Mouse (Mus musculus) mesoderm, embryonic 11.5 days (tissue): Measurements from ENCODE around the gene Gm5617.
A peak's percentile ranks its signal among the peaks of the same experiment; 100 is the strongest.
"Not testable (repeated sequence)": the region's sequence is repeated elsewhere in the genome, so short reads cannot be mapped to it uniquely, and the experiment has no call there.

Experiments
- DNase-seq: peaks from one replicate; pipeline ENCODE4 v3.0.0-alpha.2; 2012; ENCODE audit warnings: low read depth, low spot score

Gene Gm5617

DNA sequence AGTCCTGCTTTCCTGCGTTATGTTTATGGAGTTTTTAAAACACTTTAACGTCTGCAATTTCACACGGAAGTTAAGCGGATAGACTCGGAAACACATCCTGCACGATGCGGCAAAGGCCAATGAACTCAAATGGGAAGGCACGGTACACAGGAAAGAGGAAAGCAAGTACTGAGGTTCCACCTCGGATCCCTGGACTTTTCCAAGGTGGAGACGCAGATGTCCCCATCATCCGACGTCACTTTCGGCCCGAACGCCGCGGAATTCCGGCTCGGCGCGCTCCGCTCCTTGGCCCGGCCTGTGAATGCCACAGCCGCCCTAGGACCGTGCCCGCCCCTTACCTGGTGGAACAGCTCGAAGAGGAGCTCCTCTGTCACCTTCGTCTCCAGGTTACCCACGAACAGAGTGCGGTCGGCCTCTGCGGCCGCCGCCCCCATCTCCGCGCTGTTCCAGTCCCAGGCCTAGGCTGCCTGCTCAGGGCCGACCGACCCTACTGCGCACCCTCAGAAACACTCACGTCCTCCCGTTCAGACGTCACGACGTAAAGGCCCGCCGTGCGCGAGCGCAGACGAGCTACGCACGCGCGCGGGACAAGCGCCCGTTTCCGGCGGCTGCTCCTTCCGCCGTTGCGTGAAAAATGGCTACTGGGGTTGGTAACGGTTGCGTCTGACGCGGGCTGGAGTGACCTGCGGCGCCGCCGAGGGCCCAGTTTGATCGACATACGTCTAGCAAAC lies at the start of gene Gm5617, which contains the start of gene Rbm7:
Gene Gm5617 (plus strand): TSS at position 626 of the 731 bp plus-strand sequence.
Gene Rbm7 (minus strand): TSS at position 483 of the 731 bp plus-strand sequence.
- peak; percentile 96 for DNase-seq

DNA sequence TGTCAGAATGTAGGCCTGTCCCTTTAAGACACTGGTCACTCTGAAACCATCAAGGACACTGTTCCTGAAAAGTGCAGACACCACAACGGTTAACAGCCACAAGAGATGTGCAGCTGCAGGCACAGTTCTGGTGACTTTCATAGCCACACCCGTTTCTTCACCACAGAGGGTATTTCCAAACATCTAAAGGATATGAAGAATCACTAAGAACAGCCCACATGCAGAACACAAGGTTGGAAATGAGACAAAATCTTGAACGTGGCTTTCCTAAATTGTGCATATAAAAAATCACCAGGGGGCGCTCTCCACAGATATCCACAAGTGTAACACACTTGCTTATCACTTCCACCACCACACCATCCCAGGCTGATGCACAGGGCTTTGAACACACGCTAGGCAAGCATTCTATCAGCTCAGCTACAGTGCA lies 47.4 kb upstream of the Gm5617 start:
- DNase-seq: peak; percentile 45

DNA sequence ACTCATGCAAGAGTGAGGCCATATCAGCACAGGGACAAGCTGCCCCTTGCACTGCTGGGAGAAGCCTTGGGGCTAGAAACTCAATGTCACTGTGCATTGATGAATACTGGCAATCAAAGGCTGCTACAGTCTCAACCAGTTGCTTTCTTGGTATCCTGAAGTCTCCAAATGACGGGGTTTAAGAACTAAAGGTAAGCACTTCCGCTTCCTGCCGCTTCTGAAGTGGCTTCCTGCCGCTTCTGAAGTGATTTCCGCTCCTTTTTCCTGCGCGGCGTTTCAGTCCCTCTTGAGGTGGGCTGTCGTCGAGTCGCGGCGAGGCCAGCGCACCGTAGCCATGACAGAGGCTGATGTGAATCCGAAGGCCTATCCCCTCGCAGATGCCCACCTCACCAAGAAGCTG lies 45.2 kb upstream of the Gm5617 start:
- no peak for DNase-seq

DNA sequence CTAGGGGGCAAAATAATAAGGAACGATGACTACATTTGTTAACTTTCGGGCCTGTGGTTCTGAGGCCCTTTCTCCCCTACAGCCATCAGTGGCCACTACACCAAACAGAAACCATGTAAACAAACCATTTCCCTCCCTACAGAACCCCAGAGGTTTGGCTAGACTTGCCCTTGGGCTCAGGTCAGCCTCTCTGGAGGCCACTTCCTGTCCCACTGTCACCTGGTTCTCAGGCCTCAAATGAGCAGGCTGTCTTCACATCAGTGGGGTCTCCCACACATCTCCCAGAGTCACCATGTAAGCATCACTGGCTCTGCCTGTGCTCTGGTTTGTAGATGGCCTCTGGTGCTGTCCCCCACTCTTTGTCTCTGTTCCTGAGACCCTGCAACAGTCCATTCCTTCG lies 39.3 kb upstream of the Gm5617 start:
- DNase-seq: no peak

DNA sequence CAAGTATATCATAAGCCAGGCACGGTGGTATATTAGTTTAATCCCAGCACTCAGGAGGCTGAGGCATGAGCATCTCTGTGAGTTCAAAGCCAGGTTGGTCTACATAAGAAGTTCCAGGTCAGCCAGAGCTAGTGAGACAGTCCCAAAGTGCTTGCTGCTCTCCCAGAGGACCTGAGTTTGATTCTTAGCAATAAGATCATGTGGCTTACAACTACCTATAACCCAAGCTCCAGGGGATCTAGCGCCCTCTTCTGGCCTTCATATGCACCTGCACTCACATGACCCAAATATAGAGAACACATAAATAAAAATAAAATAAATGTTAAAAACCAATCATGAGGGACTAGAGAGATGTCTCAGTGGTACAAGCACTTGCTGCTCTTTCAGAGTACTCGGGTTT lies 36.4 kb upstream of the Gm5617 start:
- DNase-seq: no peak

DNA sequence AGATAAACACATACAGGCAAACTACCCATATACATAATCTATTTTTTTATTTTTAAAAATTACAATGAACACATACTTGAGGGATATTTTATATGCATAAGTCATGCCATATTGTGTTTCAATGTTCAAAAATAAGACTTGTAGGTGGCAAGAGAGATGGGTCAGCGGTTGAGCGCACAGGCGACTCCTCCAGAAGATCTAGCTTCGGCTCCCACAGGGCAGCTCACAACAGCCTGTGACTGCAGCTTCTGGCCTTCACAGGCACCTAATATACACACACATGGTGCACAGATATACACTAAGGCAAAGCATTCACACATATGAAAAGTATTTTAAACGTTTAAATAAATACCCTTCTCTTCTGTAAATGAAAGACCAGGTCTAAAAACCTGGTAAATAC lies 35.9 kb upstream of the Gm5617 start:
- no peak for DNase-seq

DNA sequence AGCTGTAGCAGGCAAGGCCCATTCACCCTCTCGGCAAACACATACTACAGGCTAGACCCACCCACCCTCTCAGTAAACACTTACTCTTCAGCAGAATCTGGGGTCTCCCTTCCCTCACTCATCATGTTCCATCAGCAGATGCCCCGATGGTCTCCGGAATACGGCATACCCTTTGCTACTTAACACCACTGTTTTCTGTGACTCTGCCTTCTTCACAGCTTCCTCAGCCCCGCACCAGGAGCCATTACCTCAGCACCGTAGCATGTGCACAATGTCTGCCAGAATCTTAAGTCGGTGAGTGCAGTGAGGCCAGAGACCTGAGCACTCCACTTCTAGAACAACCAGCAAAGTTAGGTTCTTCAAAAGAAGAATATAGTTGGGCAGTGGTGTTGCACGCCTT lies 34.5 kb upstream of the Gm5617 start:
- no peak for DNase-seq

DNA sequence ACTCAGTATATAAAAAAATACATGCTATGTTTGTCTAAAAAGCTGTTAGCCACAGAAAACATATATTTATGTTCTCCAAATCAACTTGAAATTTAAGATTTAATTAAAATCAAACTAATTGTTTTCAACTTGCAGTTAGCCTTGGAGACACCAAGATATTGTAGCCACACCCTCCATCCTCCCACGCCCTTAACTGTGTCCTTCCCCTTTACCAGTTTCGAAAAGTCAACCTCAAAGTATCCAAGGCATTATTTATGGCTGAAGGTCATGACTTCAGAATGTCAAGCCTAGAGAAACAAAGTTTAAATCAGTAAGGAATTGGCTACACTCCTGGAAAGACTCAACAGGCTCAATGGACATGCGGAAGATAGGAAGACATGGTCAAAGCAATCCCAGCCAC lies 33.7 kb upstream of the Gm5617 start:
- DNase-seq: peak; percentile 7

DNA sequence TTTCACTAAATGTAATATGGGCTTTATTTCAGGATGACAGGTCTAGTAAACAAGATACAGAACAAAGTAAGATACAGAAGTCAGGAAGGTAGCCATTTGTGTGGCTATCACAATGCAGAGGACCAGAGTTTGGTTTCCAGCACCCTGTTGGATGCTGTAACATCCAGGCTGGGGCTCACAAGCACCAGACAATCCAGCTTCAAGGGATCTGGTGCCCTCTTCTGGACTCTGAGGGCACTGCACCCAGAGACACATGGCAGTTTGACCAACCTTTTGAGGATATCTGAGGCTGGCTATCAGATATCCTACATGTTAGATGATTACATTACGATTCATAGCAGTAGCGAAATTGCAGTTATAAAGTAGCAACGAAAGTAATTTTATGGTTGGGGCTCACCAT lies 29.6 kb upstream of the Gm5617 start:
- DNase-seq: peak; percentile 13

DNA sequence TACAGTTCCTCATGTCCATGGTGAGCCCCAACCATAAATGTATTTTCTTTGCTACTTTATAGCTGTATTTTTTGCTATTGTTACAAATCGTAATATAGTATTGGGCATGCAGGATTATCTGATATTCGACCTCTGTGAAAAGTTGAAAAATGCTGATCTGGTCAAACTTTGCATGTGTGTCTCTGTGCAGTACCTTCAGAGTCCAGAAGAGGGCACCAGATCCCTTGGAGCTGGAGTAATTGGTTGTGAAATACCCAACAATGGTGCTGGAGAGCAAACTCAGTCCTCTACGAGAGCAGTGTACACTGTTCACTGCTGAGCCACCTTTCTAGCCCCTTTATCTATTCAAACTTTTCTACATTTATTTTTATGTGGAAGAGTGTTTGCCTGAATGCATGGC lies 28.4 kb upstream of the Gm5617 start:
- DNase-seq: peak; percentile 61

DNA sequence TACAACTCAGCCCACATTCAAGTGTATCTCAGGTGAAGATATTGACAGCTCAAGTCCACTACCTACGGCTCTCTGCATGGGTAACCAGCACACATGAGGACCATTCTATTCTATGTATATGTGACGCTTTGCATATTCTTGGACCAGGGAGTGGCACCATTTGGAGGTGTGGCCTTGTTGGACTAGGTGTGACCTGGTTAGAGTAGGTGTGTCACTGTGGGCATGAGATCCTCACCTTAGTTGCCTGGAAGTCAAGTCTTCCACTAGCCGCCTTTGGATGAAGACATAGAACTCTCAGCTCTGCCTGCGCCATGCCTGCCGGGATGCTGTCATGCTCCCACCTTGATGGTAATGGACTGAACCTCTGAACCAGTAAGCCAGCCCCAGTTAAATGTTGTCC lies 27.8 kb upstream of the Gm5617 start:
- DNase-seq: not testable (repeated sequence)

DNA sequence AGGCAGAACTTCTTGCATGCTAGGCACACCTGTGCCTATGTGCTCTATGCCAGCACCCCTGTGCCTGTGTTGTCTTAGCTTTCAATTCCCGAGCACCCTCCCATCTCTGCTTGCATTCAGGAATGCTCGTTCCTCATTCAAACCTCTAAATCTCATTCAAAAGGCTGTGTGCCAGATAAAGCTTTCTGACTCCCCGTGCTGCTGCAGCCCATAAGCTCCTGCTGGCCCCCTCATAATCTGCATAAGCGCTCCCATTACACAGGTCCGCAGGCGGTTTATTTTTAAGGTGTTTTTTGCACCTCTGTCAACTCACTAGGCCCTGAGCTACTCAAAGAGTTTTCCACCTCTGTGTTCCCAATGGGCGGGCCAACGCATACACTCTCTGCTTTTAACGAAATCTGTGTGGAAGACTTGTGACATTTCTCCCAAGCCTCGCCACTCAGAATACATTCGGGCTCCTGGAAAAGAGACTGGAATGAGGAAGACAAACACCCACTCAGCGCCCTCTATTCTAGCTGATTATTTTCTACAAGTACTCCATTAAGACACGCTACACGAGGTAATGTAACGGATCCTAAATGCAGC lies 22.7 kb upstream of the Gm5617 start:
- DNase-seq: no peak

DNA sequence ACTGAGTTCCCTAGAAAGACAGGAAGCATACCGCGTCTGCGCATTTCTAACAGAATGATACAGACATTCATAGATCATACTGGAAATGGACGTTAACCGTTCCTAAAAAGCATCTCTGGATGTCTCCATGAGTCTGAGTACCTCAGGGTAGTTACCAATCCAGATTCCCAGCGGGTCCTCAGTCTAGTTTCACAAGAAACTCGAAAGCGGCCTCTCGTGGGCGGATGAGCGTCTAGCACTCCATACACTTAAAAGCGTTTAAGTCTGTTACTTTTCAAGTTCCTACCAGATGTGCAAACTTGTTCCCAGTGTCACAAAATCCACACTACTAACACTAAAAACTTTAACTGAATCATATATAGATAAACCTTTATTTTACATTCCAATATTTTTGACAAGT lies 22.1 kb upstream of the Gm5617 start:
- DNase-seq: no peak

DNA sequence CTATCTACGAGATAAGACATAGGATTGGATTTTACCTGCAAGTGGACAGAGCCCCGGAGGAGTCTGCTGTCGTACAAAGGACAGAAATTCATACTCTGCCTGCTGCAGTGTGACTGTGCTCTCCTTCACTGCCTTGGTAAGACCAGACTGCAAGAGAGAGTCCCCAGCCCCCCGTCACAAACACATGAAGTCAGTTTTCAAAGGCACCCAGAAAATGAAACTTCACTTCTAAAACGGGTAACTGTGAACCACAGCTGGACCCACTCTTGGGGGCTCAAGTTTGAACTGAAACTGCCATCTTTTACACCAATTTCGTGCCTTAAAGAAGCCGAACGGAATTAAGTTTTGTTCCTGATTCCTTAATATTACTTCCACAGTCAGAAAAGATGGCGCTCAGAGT lies 20.9 kb upstream of the Gm5617 start:
- no peak for DNase-seq

DNA sequence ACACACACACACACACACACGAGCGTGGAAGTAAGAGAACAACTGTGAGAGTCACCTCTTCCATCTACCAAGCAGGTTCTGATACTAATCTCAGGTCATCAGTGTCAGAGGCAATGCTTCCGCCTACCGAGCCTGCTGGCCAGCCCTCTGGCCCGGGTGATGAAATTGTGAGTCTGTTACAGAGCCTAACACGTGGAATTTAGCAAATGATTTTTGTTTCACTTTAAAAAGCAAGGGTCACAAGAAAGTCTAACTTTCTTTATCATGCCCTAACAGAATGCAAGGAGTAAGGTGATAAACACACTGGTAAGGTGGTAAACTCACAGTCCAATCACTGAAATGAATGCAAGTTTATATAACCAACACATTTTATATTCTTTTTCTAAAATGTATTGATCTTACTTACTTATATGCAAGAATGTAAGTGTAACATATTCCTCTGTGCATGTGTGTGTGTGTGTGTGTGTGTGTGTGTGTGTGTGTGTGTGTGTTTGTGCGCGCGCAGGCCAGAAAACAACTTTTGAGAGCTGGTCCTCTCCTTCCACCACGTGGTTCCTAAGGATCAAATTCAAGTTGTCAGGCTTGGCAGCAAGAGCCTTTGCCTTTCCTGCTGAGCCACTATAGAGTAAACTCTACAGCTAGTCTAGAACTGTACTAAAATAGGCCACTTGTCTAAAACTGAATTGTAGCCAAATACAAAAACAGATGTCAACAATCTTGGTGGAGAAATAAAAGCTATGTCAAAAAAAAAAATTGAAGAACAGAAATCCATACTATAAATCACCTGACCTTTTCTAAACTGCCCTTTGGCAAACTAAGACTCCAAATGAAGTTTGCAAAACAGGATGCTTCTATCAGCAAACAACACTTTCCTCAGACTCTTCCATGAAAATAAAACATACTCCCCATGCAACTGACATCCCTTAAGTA lies 18.7 kb upstream of the Gm5617 start:
- DNase-seq: no peak

DNA sequence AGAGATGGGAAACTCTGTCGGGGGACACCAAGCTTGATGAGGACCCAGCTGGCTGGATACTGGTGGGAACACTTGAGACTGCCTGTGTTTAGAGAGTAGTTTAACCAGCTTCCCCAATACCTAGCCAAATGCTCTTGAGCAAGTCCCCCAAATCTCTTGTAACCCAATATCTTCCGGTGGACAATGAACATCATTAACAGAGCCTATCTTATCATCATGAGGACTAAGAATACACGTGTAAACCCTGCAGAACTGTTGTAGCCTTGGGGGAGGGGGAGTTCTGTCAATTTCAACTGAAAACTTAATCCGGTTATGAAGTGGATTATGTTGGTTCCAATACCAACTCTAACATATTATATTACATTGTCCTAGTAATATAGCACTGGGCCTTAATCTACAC lies 16.4 kb upstream of the Gm5617 start:
- DNase-seq: no peak

DNA sequence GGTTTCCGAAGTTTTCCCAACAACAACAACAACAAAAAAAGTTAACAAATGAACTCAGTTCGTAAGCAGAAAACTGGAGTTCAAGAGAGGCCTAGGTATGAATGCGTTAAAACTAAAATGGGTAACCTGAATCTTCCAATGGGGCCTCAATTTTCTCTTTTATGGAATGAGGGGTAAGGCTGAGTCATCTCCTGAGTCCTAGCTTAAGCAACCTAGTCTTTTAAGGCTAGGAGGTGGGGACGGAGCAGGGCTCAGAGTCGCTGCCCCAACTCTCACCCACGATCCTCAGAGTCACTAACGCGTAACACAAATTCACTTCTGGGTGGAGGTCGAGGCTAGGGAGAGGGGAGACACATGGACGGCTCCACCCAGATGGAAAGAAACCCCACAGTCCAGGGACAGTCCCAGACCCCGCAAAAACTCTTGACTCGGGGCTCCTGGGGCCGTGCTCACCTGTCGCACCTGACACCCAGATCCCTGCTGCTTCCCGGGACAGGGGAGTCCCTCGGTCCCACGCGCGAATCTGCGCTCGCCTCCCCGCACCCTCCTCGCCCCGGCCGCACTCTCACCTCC lies 15.3 kb upstream of the Gm5617 start:
- DNase-seq: peak; percentile 6

DNA sequence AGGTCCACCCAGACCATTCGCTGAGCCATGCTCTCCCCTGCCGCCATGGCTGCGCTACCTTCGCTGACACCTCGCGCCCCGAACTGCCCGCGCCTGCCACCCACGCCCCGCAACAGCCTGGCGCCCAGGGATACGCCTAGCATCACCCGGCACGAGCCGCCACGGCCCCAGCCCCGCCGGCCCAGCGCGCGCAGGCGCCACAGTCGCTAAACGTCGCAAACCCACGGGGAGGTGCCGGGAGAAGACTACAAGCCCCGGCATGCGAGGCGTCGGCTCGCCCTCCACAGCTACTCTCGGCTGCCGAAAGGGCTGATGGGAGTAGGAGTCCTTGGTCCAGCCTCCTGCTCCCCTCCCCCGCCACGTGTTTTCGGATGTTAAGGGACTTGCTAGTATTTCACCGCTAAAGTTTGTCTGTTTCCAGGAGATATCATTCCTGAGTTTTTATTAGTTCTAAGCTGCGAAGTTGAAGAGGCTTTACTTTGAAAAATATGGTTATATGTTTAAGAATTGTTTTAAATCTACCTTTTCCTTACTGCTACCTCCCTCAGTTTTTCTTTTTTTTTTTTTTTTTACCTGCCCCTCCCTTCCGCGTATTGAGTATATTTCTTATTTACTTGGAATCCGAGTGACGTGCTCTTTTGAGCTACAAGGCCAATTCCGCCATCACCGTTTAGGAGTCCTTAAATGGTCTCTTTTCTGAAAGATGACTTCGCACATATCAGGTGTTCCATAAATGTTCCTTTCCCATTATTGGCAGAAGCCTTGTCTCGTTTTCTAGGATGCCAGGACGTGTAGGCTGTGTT lies 14.6 kb upstream of the Gm5617 start, which contains the start of gene Rexo2:
Gene Rexo2 (minus strand): TSS at position 213 of the 803 bp plus-strand sequence.
- peak; percentile 93 for DNase-seq

DNA sequence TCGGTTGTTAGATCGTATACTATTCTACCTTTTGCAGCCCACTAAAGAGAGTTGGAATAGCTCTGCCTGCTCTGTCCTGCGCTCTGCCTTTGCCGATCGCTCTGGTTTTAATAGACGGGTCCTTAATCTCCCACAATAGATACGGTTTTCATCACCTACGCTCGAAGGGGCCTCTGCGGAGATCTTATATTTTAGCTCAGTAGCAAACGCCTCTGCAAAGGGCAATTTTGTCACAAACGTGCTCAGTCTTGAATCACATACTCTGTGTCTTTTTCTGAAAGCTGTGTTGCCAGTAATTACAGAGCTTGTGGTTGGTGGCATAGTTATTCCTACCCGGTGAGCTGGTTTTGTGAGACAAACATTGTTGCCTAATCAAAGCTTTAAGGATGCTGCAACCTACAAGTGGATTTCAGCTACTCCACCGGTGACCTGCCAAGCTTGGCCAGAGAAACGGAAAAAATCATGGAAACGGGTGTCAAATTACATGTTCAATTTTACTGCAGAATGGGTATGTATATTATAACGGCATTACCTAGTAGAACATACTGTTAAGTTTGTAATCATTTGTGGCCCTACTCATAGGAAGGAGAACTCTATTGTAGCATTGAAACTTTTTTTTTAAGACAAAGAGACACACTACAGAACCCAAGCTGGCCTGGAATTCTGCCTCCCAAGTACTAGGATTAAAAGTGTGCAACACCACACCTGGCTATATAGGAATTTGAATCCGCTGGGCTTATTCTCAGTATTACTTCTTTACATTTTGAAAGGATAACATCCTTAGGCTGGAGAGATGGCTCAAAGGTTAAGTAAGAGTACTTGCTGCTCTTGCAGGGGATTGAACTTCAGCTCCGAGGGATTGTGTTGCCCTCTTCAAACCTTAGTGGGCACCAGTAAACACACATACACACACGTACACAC lies 13.8 kb upstream of the Gm5617 start:
- DNase-seq: no peak

DNA sequence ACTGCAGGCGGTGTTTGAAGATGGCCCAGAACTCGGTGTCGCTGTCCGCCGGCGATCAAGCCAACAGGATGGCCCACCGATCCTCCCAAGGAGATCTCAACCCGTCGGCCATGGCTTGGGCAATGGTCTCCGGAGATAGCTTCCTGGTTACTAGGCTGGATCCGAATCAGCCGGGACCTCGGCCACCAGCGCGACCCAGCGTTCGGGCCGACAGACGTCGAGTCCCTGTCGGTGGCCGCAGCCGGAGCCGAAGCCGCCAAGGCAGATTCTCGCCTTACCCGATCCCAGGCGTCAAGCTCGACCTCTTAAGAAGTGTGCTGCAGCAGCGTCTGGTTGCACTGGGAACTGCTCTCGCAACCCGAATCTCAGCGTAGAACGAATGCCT lies 298 bp downstream of the Gm5617 start:
- no peak for DNase-seq
